Mouse (Mus musculus) midbrain, embryonic 16.5 days (tissue): ENCODE data around the gene Gm28372. TPM values are rescaled to one million over a fixed set of nuclear protein-coding genes. Genes with fewer than 3 reads are reported as not detected.

ENCODE experiments used
- ATAC-seq: fragments of 200-750 bp; cut with Nextera tagmentation; 2 replicates; pipeline ENCODE4 v1.8.0; 2017; ENCODE audit warnings: moderate TSS enrichment
- H3K27ac ChIP-seq: fragments of 300-500 bp; sonication (generic); 2 replicates; pipeline ENCODE4 v1.5.1; 2014; ENCODE audit warnings: mild to moderate bottlenecking, low read length, mixed read lengths
- H3K27me3 ChIP-seq: fragments of 300-500 bp; sonication (generic); 2 replicates; pipeline ENCODE4 v1.6.1; 2014; ENCODE audit warnings: low read depth, low read length, mixed read lengths; ENCODE audit not compliant: control insufficient read depth, insufficient read depth
- H3K36me3 ChIP-seq: fragments of 300-500 bp; sonication (generic); 2 replicates; pipeline ENCODE4 v1.6.1; 2014; ENCODE audit warnings: mild to moderate bottlenecking, low read length, moderate library complexity, mixed read lengths; ENCODE audit not compliant: control insufficient read depth, insufficient read depth
- H3K4me1 ChIP-seq: fragments of 300-500 bp; sonication (generic); 2 replicates; pipeline ENCODE4 v1.6.1; 2014; ENCODE audit warnings: mild to moderate bottlenecking, low read length, mixed read lengths; ENCODE audit not compliant: control insufficient read depth, insufficient read depth
- H3K4me2 ChIP-seq: fragments of 300-500 bp; sonication (generic); 2 replicates; pipeline ENCODE4 v1.6.1; 2014; ENCODE audit warnings: mild to moderate bottlenecking, low read length, mixed read lengths
- H3K4me3 ChIP-seq: fragments of 300-500 bp; sonication (generic); 2 replicates; pipeline ENCODE4 v1.5.1; 2014; ENCODE audit warnings: low read depth, mild to moderate bottlenecking, low read length, moderate library complexity, mixed read lengths
- H3K9ac ChIP-seq: fragments of 300-500 bp; sonication (generic); 2 replicates; pipeline ENCODE4 v1.6.1; 2014; ENCODE audit warnings: low read depth, low read length, mixed read lengths
- H3K9me3 ChIP-seq: fragments of 300-500 bp; sonication (generic); replicated peaks from 2 replicates; pipeline ENCODE4 v1.6.1; 2014; ENCODE audit warnings: mild to moderate bottlenecking, low read length, mixed read lengths; ENCODE audit not compliant: control insufficient read depth, poor library complexity, severe bottlenecking
- WGBS: fragments of 180-500 bp; shearing (Covaris S2); extraction: QIAGEN DNeasy Blood & Tissue Kit; methylation state at CpG from one replicate; pipeline ENCODE4 v1.1.7; 2014; 5-methylcytosine and 5-hydroxymethylcytosine counted together
- polyA plus RNA-seq: library from polyadenylated mRNA; unstranded; fragments of >200 nt; fragmentation: Nextera tagmentation; extraction: Ambion mirVana; gene quantifications from 2 replicates; pipeline ENCODE4 v1.2.1, GENCODE M21; 2015

Gm28372 gene
- polyA plus RNA-seq, 1 experiment from 2014 or later, result 0.14 TPM

GRCm38 (mm10) chr2:130424126-130424853 lies 19.3 kb downstream of the Gm28372 start, which contains the start of the genes Vps16 and Pced1a:
Gene Vps16, plus strand, starts transcription at chr2:130424339.
Gene Pced1a, minus strand, starts transcription at chr2:130424701.
- H3K4me2 ChIP-seq, result peak within 1 kb of the TSS; percentile 90
- peak within 1 kb of the TSS; percentile 95 for H3K27ac ChIP-seq
- no peaks in the 10 kb centered on the region for H3K9me3 ChIP-seq
- no peaks in the 10 kb centered on the region for H3K27me3 ChIP-seq
- H3K36me3 ChIP-seq, result no peaks in the 10 kb centered on the region
- ATAC-seq, result peak; percentile 96
- peak within 1 kb of the TSS; percentile 73 for H3K9ac ChIP-seq
- peak within 1 kb of the TSS; percentile 86 for H3K4me3 ChIP-seq
- H3K4me1 ChIP-seq, result peaks cover 40% of the 10 kb centered on the region
- under 1% methylated on average over 57 of the region's 58 CpGs for WGBS

- Histone ChIP-seq H3K4me2 (peak overlapping the region; percentile 87), H3K4me1 (peaks cover 39% of the 10 kb centered on the region), H3K27ac (peak overlapping the region; percentile 95), H3K9me3 (no peaks in the 10 kb centered on the region), H3K27me3 (no peaks in the 10 kb centered on the region), H3K4me3 (peak overlapping the region; percentile 86), H3K36me3 (no peaks in the 10 kb centered on the region), H3K9ac (peak overlapping the region; percentile 73)
- no peak for ATAC-seq
- WGBS, result 45% methylated on average over 5 of the region's 5 CpGs
Measured at GRCm38 (mm10) chr2:130425112-130425511, 20.1 kb downstream of the Gm28372 start.

- Histone ChIP-seq H3K9me3 (no peaks in the 10 kb centered on the region), H3K4me1 (peaks cover 15% of the 10 kb centered on the region), H3K4me3 (no peak overlapping the region), H3K36me3 (peaks cover 4% of the 10 kb centered on the region; the same call in 1 of the 2 replicates), H3K4me2 (no peak overlapping the region), H3K27ac (no peak overlapping the region), H3K9ac (no peak overlapping the region), H3K27me3 (no peaks in the 10 kb centered on the region)
- ATAC-seq, result no peak
- WGBS, result 71% methylated on average over 2 of the region's 2 CpGs
Measured at GRCm38 (mm10) chr2:130429851-130430250, 24.8 kb downstream of the Gm28372 start.

- Histone ChIP-seq H3K9me3 (no peaks in the 10 kb centered on the region), H3K4me1 (peaks cover 10% of the 10 kb centered on the region), H3K27me3 (no peaks in the 10 kb centered on the region), H3K4me2 (no peak overlapping the region), H3K27ac (no peak overlapping the region), H3K36me3 (peaks cover 4% of the 10 kb centered on the region; the same call in 1 of the 2 replicates), H3K4me3 (no peak overlapping the region), H3K9ac (no peak overlapping the region)
- no peak for ATAC-seq
- WGBS, result 85% methylated on average over 3 of the region's 3 CpGs
Measured at GRCm38 (mm10) chr2:130430484-130430883, 25.4 kb downstream of the Gm28372 start.

GRCm38 (mm10) chr2:130432157-130432556 lies 27.1 kb downstream of the Gm28372 start:
- 89% methylated on average over 3 of the region's 3 CpGs for WGBS
- no peak overlapping the region for H3K27ac ChIP-seq

GRCm38 (mm10) chr2:130433152-130433551 lies 28.1 kb downstream of the Gm28372 start:
- H3K36me3 ChIP-seq, result peaks cover 9% of the 10 kb centered on the region
- H3K27ac ChIP-seq, result no peak overlapping the region
- ATAC-seq, result peak; percentile 39; the same call in 1 of the 2 replicates
- no peak overlapping the region for H3K4me3 ChIP-seq
- H3K27me3 ChIP-seq, result no peaks in the 10 kb centered on the region
- H3K9ac ChIP-seq, result no peak overlapping the region
- no peaks in the 10 kb centered on the region for H3K4me1 ChIP-seq
- H3K9me3 ChIP-seq, result no peaks in the 10 kb centered on the region
- 19% methylated on average over 4 of the region's 4 CpGs for WGBS
- H3K4me2 ChIP-seq, result no peak overlapping the region

More at GRCm38 (mm10) chr2:130432157-130432556, 27.1 kb downstream of the Gm28372 start:
- no peaks in the 10 kb centered on the region for H3K9me3 ChIP-seq
- H3K4me1 ChIP-seq, result no peaks in the 10 kb centered on the region
- no peak overlapping the region for H3K4me3 ChIP-seq
- no peaks in the 10 kb centered on the region for H3K27me3 ChIP-seq
- H3K36me3 ChIP-seq, result peaks cover 4% of the 10 kb centered on the region; the same call in 1 of the 2 replicates
- H3K9ac ChIP-seq, result no peak overlapping the region
- no peak overlapping the region for H3K4me2 ChIP-seq
- no peak for ATAC-seq

GRCm38 (mm10) chr2:130436769-130437168 lies 31.7 kb downstream of the Gm28372 start:
- Histone ChIP-seq H3K9ac (no peak overlapping the region), H3K4me3 (no peak overlapping the region), H3K27ac (no peak overlapping the region), H3K36me3 (peaks cover 32% of the 10 kb centered on the region), H3K4me2 (no peak overlapping the region), H3K9me3 (no peaks in the 10 kb centered on the region), H3K4me1 (no peaks in the 10 kb centered on the region), H3K27me3 (no peaks in the 10 kb centered on the region)
- no peak for ATAC-seq
- WGBS, result 98% methylated on average over 1 of the region's 1 CpGs

- Histone ChIP-seq H3K4me2 (no peak overlapping the region), H3K36me3 (peaks cover 39% of the 10 kb centered on the region), H3K4me1 (no peaks in the 10 kb centered on the region), H3K9me3 (no peaks in the 10 kb centered on the region), H3K9ac (no peak overlapping the region), H3K27ac (no peak overlapping the region), H3K4me3 (no peak overlapping the region), H3K27me3 (no peaks in the 10 kb centered on the region)
- ATAC-seq, result no peak
- 91% methylated on average over 3 of the region's 3 CpGs for WGBS
Measured at GRCm38 (mm10) chr2:130438861-130439260, 33.8 kb downstream of the Gm28372 start.

- WGBS, result 93% methylated on average over 4 of the region's 4 CpGs
- H3K4me2 ChIP-seq, result no peak overlapping the region
- peaks cover 39% of the 10 kb centered on the region for H3K36me3 ChIP-seq
- no peaks in the 10 kb centered on the region for H3K4me1 ChIP-seq
- no peak overlapping the region for H3K4me3 ChIP-seq
- no peak for ATAC-seq
- no peak overlapping the region for H3K9ac ChIP-seq
- H3K27me3 ChIP-seq, result no peaks in the 10 kb centered on the region
- no peak overlapping the region for H3K27ac ChIP-seq
- no peaks in the 10 kb centered on the region for H3K9me3 ChIP-seq
Measured at GRCm38 (mm10) chr2:130439840-130440480, 34.9 kb downstream of the Gm28372 start.
